Mouse (Mus musculus) lung, embryonic 16.5 days (tissue): Measurements from ENCODE around the gene Ankrd27. TPM values are rescaled to one million over a fixed set of nuclear protein-coding genes. Genes with fewer than 3 reads are reported as not detected.

Experiments used
- ATAC-seq: fragments of 200-750 bp; cut with Nextera tagmentation; 2 replicates; pipeline ENCODE4 v1.8.0; 2017; ENCODE audit warnings: low read depth, mild to moderate bottlenecking, moderate library complexity
- H3K27ac ChIP-seq: fragments of 300-500 bp; sonication (generic); 2 replicates; pipeline ENCODE4 v1.5.1; 2014; ENCODE audit warnings: mild to moderate bottlenecking, control low read depth, low read length
- H3K27me3 ChIP-seq: fragments of 300-500 bp; sonication (generic); 2 replicates; pipeline ENCODE4 v1.6.1; 2014; ENCODE audit warnings: low read depth, low read length, mixed read lengths; ENCODE audit not compliant: control insufficient read depth, insufficient read depth
- H3K36me3 ChIP-seq: fragments of 300-500 bp; sonication (generic); 2 replicates; pipeline ENCODE4 v1.6.1; 2014; ENCODE audit warnings: low read length; ENCODE audit not compliant: control insufficient read depth, insufficient read depth
- H3K4me1 ChIP-seq: fragments of 300-500 bp; sonication (generic); replicated peaks from 2 replicates; pipeline ENCODE4 v1.6.1; 2014; ENCODE audit warnings: low read length, mixed read lengths; ENCODE audit not compliant: control insufficient read depth, insufficient read depth
- H3K4me2 ChIP-seq: fragments of 300-500 bp; sonication (generic); 2 replicates; pipeline ENCODE4 v1.6.1; 2014; ENCODE audit warnings: low read depth, low read length, control low read depth
- H3K4me3 ChIP-seq: fragments of 300-500 bp; sonication (generic); 2 replicates; pipeline ENCODE4 v1.5.1; 2014; ENCODE audit warnings: mild to moderate bottlenecking, low read length, control low read depth
- H3K9ac ChIP-seq: fragments of 300-500 bp; sonication (generic); 2 replicates; pipeline ENCODE4 v1.6.1; 2014; ENCODE audit warnings: low read length, control low read depth
- H3K9me3 ChIP-seq: fragments of 300-500 bp; sonication (generic); 2 replicates; pipeline ENCODE4 v1.6.1; 2016; ENCODE audit warnings: low read length; ENCODE audit not compliant: control insufficient read depth
- WGBS: fragments of 180-500 bp; shearing (Covaris S2); extraction: QIAGEN DNeasy Blood & Tissue Kit; methylation state at CpG from one replicate; pipeline ENCODE4 v1.1.7; 2014; 5-methylcytosine and 5-hydroxymethylcytosine counted together
- polyA plus RNA-seq: library from polyadenylated mRNA; unstranded; fragments of >200 nt; fragmentation: Nextera tagmentation; extraction: Ambion mirVana; gene quantifications from 2 replicates; pipeline ENCODE4 v1.2.1, GENCODE M21; 2015

The Ankrd27 gene
- polyA plus RNA-seq, 1 experiment from 2014 or later: 36.3 TPM

DNA sequence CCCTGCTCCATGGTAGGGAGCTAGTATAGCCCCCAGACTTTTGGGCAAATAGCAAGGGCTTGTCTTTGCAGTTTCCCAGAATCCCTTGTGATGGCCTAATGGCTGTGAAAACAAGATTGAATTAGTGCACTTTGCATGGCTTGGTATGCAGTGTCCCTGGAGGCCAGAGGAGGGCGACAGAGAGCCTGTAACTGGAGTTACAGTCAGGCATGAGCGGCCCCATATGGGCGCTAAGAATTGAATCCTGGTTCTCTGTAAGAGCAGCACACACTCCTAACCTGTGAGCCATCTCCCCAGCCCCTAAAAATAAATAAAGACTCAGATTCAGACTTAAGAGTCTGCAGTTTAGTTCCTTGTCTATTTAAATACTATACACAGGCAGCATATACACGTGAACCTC, 6.2 kb upstream of the Ankrd27 start:
- Histone ChIP-seq H3K4me3 (no peak overlapping the region), H3K9ac (no peak overlapping the region), H3K27me3 (peaks cover 24% of the 10 kb centered on the region), H3K9me3 (no peaks in the 10 kb centered on the region), H3K4me1 (peaks cover 4% of the 10 kb centered on the region; the same call in 1 of the 2 replicates), H3K36me3 (no peaks in the 10 kb centered on the region), H3K4me2 (no peak overlapping the region), H3K27ac (no peak overlapping the region)
- WGBS: 43% methylated on average over 4 of the region's 4 CpGs
- no peak for ATAC-seq

DNA sequence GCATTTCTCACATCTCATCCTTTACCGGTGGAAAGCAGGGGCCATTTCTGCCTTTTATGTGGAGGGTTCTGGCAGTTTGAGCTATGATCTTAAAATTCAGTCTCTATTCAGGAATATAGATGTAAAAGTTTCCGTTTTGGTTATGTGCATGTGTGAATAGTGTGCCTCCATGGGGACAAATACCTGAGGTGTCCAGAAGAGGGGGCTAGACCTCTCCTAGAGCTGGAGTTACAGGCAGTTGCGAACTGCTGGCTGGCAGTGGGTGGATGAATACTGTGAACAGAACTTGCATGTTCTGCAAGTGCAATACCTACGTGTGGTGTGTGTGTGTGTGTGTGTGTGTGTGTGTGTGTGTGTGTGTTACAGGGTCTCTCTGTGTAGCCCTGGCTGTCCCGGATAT, 3.3 kb upstream of the Ankrd27 start:
- no peak overlapping the region for H3K4me3 ChIP-seq
- H3K27me3 ChIP-seq: peaks cover 25% of the 10 kb centered on the region
- H3K4me1 ChIP-seq: peaks cover 12% of the 10 kb centered on the region
- 61% methylated on average over 5 of the region's 5 CpGs for WGBS
- no peak overlapping the region for H3K4me2 ChIP-seq
- H3K9ac ChIP-seq: no peak overlapping the region
- no peaks in the 10 kb centered on the region for H3K36me3 ChIP-seq
- H3K9me3 ChIP-seq: no peaks in the 10 kb centered on the region
- ATAC-seq: no peak
- H3K27ac ChIP-seq: no peak overlapping the region

DNA sequence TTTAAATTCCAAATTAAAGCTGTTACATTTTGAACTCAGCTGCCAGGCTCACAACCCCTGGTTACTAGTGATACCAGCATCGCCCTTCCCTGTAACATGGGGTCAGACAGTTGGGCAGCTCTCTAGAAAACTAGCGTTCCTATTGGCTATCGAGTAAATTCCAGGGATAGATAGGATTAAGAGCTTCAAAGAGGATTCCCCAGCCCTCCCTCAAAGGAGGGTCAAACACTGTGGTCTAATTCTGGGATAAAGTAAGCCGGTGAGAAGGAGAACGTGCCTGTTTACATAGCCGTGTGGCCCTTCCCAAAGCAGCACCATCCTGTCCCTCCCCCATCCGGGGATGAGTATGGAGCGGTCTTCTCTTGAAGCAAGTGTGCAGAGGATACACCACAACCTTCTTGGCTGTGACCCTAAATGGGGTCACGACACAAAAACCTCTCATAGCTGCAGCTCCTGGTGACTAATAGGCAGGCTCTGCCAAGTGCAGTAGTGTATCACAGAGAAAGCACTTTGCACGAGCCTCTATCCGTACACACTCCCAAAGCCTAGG, 2.5 kb upstream of the Ankrd27 start:
- H3K4me1 ChIP-seq: peaks cover 12% of the 10 kb centered on the region
- no peak overlapping the region for H3K9ac ChIP-seq
- H3K9me3 ChIP-seq: no peaks in the 10 kb centered on the region
- peaks cover 25% of the 10 kb centered on the region for H3K27me3 ChIP-seq
- WGBS: 13% methylated on average over 11 of the region's 11 CpGs
- no peak overlapping the region for H3K27ac ChIP-seq
- no peak for ATAC-seq
- no peaks in the 10 kb centered on the region for H3K36me3 ChIP-seq
- no peak overlapping the region for H3K4me2 ChIP-seq
- H3K4me3 ChIP-seq: no peak overlapping the region

DNA sequence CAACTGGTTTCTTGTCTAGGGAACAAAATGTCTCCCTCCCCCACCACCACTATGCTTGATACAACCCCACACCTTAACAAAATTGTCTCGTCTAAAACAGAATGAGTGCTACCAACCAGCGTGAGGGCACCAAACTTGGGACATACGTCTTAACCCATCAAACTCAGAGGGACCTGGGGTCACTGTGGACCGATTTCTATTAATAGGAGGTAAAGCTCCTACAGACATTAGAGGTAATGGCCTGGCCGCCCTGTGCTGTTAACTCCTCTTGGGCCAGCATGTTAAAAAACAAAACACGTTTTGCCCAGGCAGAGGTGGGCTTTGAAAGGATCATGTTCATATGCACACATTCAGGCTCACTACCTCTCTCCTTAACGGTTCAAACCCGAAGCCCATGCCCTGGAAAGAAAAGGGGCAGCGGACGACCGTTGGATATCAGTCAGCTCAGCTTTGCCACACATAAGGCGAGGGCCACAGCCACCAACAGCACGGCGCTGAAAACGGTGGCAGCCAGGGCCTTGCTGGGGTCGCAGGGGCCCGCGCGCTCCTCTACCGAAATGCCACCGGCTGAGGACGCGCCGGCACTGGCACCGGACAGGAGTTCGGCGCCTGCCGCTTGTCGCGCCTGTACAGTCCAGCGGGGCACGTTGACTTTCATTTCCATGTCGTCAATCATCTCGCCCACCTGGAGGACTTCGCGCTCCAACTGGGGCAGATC, 1.8 kb upstream of the Ankrd27 start:
- no peak for ATAC-seq
- Histone ChIP-seq H3K4me2 (peak overlapping the region; percentile 97), H3K27me3 (peaks cover 25% of the 10 kb centered on the region), H3K9ac (peak overlapping the region; percentile 57), H3K36me3 (no peaks in the 10 kb centered on the region), H3K4me1 (peaks cover 12% of the 10 kb centered on the region), H3K4me3 (peak overlapping the region; percentile 78), H3K9me3 (no peaks in the 10 kb centered on the region), H3K27ac (no peak overlapping the region)
- 5% methylated on average over 36 of the region's 36 CpGs for WGBS

DNA sequence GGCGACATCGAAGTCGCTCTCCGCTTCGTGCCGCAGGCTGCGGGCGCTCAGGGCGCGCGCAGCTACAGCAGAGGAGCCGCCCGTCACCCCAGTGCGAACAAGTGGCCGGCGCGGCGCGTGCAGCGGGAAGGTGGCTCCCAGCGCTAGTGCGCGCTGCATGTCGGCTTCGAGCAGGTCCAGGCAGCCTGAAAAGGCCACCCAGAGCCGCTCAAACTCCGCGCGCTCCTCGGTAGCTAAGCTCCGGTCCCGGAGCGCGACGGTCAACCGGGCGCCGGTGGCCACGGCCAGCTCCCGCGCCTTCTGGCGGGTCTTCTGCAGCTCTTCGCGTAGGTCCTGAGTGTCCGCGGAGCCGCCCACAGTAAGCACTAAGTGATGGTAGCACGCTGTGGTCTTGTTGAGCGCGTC, 1.3 kb upstream of the Ankrd27 start:
- no peak for ATAC-seq
- under 1% methylated on average over 50 of the region's 50 CpGs for WGBS

DNA sequence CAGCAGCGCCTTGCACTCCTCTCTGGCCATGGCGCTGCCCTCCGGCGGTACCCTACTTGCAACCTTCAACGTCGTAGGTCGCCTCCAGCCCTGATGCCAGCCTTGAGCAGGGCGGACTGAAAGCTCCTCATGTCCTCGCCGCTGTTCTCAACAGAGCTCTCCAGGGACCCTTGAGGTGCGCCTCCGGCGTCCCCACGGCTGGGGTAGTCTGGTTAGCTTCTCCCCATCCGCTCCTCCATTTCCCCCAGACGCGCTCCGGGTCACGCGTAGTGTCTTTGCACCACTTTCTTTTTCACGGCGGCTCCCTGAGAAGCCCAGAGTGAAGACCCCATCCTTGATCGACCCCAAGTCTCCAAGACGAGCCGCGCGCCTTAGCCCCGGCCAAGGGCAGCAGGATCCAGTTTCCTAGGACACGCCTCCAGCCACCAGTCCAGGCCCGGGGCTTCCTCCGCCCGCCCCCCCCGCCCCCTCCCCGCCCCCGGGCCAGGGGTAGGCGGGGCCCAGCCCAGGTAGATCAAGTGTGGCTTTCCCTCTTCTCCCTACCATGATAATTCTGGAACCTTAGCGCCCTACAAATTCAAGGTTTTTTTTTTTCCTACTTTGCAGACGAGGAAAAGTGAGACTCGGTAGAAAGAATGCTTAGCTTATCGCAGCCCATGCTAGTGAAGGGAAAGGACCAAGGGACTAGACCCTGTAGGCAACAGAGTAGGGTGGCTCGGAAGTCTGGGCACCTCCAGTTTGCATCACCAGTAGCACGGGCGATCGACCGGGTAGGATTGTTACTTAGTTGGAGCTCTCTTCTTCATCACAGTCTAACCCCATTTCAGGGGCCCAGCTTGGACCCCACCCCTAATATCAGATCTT, 621 bp upstream of the Ankrd27 start, which contains the start of gene Rgs9bp:
Gene Rgs9bp, minus strand, starts transcription at position 392 of the 864 bp plus-strand sequence.
- peak within 1 kb of the TSS; percentile 29; the same call in 1 of the 2 replicates for H3K27ac ChIP-seq
- peaks cover 25% of the 10 kb centered on the region for H3K27me3 ChIP-seq
- H3K9ac ChIP-seq: peak within 1 kb of the TSS; percentile 81
- under 1% methylated on average over 40 of the region's 45 CpGs for WGBS
- peak within 1 kb of the TSS; percentile 97 for H3K4me2 ChIP-seq
- peak; percentile 90 for ATAC-seq
- peaks cover 12% of the 10 kb centered on the region for H3K4me1 ChIP-seq
- H3K4me3 ChIP-seq: peak within 1 kb of the TSS; percentile 78
- H3K36me3 ChIP-seq: no peaks in the 10 kb centered on the region
- no peaks in the 10 kb centered on the region for H3K9me3 ChIP-seq

More for the DNA sequence above, 1.3 kb upstream of the Ankrd27 start:
- Histone ChIP-seq H3K27ac (no peak overlapping the region), H3K9me3 (no peaks in the 10 kb centered on the region), H3K27me3 (peaks cover 25% of the 10 kb centered on the region), H3K4me1 (peaks cover 12% of the 10 kb centered on the region), H3K4me2 (peak overlapping the region; percentile 97), H3K36me3 (no peaks in the 10 kb centered on the region), H3K9ac (peak overlapping the region; percentile 57), H3K4me3 (peak overlapping the region; percentile 78)

DNA sequence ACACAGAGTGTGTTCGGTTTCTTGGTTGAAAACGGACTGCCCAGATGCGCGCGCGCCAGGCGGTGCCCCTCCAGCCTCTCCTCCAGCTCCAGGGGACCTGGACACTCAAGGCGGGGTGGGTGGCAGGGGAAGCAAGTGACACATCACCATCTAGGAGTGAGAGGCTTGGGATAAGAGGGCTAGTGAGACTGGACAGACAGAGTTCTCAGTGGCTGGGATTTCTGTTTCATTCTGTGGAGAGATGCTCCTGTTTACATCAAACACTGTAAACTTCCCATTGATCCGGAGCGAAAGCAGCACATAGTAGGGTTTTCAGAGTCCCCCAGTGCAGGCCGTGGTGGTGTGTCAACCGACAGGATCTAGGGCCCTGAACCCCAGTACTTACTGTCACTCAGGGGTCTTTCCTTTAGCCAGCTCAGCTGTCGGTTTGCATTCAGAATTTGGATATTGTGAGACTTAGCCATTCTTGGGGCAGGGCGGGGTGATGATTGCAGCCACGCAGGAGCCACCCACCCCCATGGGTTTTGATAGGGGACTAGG, 932 bp downstream of the Ankrd27 start:
- ATAC-seq: no peak
- peaks cover 25% of the 10 kb centered on the region for H3K27me3 ChIP-seq

DNA sequence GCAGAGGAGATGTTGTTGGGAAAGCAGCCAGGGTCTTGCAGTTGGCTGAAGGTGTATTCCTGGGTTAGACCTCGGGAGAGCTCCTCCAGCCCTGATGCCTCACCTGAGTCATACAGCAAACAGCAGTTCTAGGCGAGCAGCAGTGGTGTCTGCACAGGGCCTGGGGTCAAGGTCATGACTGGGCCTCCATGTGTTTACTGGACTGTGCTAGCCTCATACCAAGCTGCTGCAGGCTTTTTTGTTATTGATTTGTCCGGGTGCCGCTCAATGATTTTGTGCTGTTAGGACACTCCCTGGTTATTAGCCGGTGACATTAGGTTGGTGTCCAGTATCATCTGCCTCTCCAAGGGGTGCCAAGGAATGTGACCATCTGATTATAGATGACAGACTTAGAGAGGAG, 1.7 kb downstream of the Ankrd27 start:
- no peak for ATAC-seq

More for the DNA sequence above, 932 bp downstream of the Ankrd27 start:
- H3K4me2 ChIP-seq: peak overlapping the region; percentile 84
- 21% methylated on average over 15 of the region's 15 CpGs for WGBS
- peaks cover 12% of the 10 kb centered on the region for H3K4me1 ChIP-seq
- H3K4me3 ChIP-seq: peak overlapping the region; percentile 78
- H3K9ac ChIP-seq: peak overlapping the region; percentile 81
- no peaks in the 10 kb centered on the region for H3K9me3 ChIP-seq
- no peaks in the 10 kb centered on the region for H3K36me3 ChIP-seq
- H3K27ac ChIP-seq: no peak overlapping the region

More for the DNA sequence above, 1.7 kb downstream of the Ankrd27 start:
- WGBS: 63% methylated on average over 5 of the region's 5 CpGs
- H3K9me3 ChIP-seq: no peaks in the 10 kb centered on the region
- H3K4me3 ChIP-seq: no peak overlapping the region
- no peak overlapping the region for H3K9ac ChIP-seq
- H3K4me2 ChIP-seq: no peak overlapping the region
- H3K27me3 ChIP-seq: peaks cover 21% of the 10 kb centered on the region
- H3K27ac ChIP-seq: no peak overlapping the region
- peaks cover 12% of the 10 kb centered on the region for H3K4me1 ChIP-seq
- H3K36me3 ChIP-seq: peaks cover 4% of the 10 kb centered on the region
